Mouse (Mus musculus) spleen, adult 2 months (tissue): ENCODE data around the gene Neurl2.

Experiments
- CTCF ChIP-seq: fragments of 200-500 bp; IDR thresholded peaks from 2 replicates; pipeline ENCODE4 v1.5.1; 2011; ENCODE audit warnings: mild to moderate bottlenecking, inconsistent platforms; ENCODE audit not compliant: insufficient read depth, insufficient read length, insufficient replicate concordance; ENCODE audit errors: extremely low read depth
- POLR2A ChIP-seq: fragments of 200-500 bp; IDR thresholded peaks from 2 replicates; pipeline ENCODE4 v1.6.1; 2011; ENCODE audit warnings: low read depth, low read length, inconsistent platforms

- no peak for TF ChIP-seq CTCF
- TF ChIP-seq POLR2A: no peak
Observed at GRCm38 (mm10) chr2:164823969-164824368, 9.3 kb downstream of the Neurl2 start.
